Mouse (Mus musculus) lung, postnatal 0 days (tissue): ENCODE measurements around the gene Wsb1.

Source experiments
- CTCF ChIP-seq: IDR thresholded peaks from 2 replicates; pipeline ENCODE4 v1.5.1; 2016; ENCODE audit warnings: antibody characterized with exemption, mild to moderate bottlenecking
- EP300 ChIP-seq: IDR thresholded peaks from 2 replicates; pipeline ENCODE4 v1.6.1; 2016; ENCODE audit warnings: antibody characterized with exemption, mild to moderate bottlenecking, control low read depth

GRCm38 (mm10) chr11:79237644-79238397, 16.6 kb downstream of the Wsb1 start:
- no peak for TF ChIP-seq CTCF
- TF ChIP-seq EP300, result no peak
